Mouse (Mus musculus) embryonic facial prominence, embryonic 11.5 days (tissue): Measurements from ENCODE around the gene Gm36864. TPM values are rescaled to one million over a fixed set of nuclear protein-coding genes. Genes with fewer than 3 reads are reported as not detected.

Experiments used
- polyA plus RNA-seq: library from polyadenylated mRNA; unstranded; fragments of >200 nt; fragmentation: Nextera tagmentation; extraction: Ambion mirVana; gene quantifications from 2 replicates; pipeline ENCODE4 v1.2.1, GENCODE M21; 2014

Gm36864 gene
- polyA plus RNA-seq, 1 experiment from 2014 or later, result not detected

Other genes starting within 250 kb of the Gm36864 start
- not detected in 2 replicates for gene Klk1b11, start 240.3 kb upstream of the Gm36864 start, polyA plus RNA-seq
- 0.15 TPM in 1 of 2 replicates, not detected in the other for gene Klk1b26, start 224.0 kb upstream of the Gm36864 start, polyA plus RNA-seq
- not detected in 2 replicates for gene Klk1b27, start 183.9 kb upstream of the Gm36864 start, polyA plus RNA-seq
- gene Klk1b21, start 133.8 kb upstream of the Gm36864 start, polyA plus RNA-seq, result not detected in 2 replicates
- not detected in 2 replicates for gene Klk1b22, start 123.5 kb upstream of the Gm36864 start, polyA plus RNA-seq
- not detected in 2 replicates for gene Klk1b16, start 99.4 kb upstream of the Gm36864 start, polyA plus RNA-seq
- not detected in 2 replicates for gene Klk1b24, start 47.9 kb upstream of the Gm36864 start, polyA plus RNA-seq
- not detected in 2 replicates for gene Klk1b3, start 38.0 kb upstream of the Gm36864 start, polyA plus RNA-seq
- not detected in 2 replicates for gene Klk1b4, start 28.7 kb upstream of the Gm36864 start, polyA plus RNA-seq
- gene Klk1b5, start 20.2 kb upstream of the Gm36864 start, polyA plus RNA-seq, result not detected in 2 replicates
- gene Klk1, start 10.8 kb upstream of the Gm36864 start, polyA plus RNA-seq, result not detected in 2 replicates
- gene 1700028J19Rik, start 10.5 kb downstream of the Gm36864 start, polyA plus RNA-seq, result 1.00 and 1.9 TPM in 2 replicates
- 121 and 132 TPM in 2 replicates for gene 2410002F23Rik, start 10.5 kb downstream of the Gm36864 start, polyA plus RNA-seq
- gene Acp4, start 21.2 kb downstream of the Gm36864 start, polyA plus RNA-seq, result not detected in 2 replicates
- 2.3 TPM in 1 of 2 replicates, not detected in the other for gene Gm15517, start 25.3 kb downstream of the Gm36864 start, polyA plus RNA-seq
- 2.2 and 2.3 TPM in 2 replicates for gene Clec11a, start 70.7 kb downstream of the Gm36864 start, polyA plus RNA-seq
- gene Shank1, start 74.1 kb downstream of the Gm36864 start, polyA plus RNA-seq, result 0.98 and 1.00 TPM in 2 replicates
- 1.4 and 1.9 TPM in 2 replicates for gene Syt3, start 147.9 kb downstream of the Gm36864 start, polyA plus RNA-seq
- gene 1700008O03Rik, start 149.6 kb downstream of the Gm36864 start, polyA plus RNA-seq, result 0.99 and 1.4 TPM in 2 replicates
- 1.9 and 3.2 TPM in 2 replicates for gene Lrrc4b, start 192.8 kb downstream of the Gm36864 start, polyA plus RNA-seq
- not detected in 2 replicates for gene Aspdh, start 229.2 kb downstream of the Gm36864 start, polyA plus RNA-seq
- gene Josd2, start 231.8 kb downstream of the Gm36864 start, polyA plus RNA-seq, result 61.1 and 66.4 TPM in 2 replicates